Mouse (Mus musculus) heart, embryonic 15.5 days (tissue): ENCODE data around the gene Zfp775. TPM values are rescaled to one million over a fixed set of nuclear protein-coding genes. Genes with fewer than 3 reads are reported as not detected.
"Not testable (repeated sequence)": the region's sequence is repeated elsewhere in the genome, so short reads cannot be mapped to it uniquely, and the experiment has no call there.

ENCODE experiments used
- ATAC-seq: fragments of 200-750 bp; cut with Nextera tagmentation; replicated peaks from 2 replicates; pipeline ENCODE4 v1.8.0; 2017; ENCODE audit warnings: low read depth, moderate TSS enrichment; ENCODE audit not compliant: insufficient number of reproducible peaks, insufficient read depth, low FRiP score
- H3K27ac ChIP-seq: fragments of 300-500 bp; sonication (generic); 2 replicates; pipeline ENCODE4 v1.5.1; 2015; ENCODE audit warnings: mild to moderate bottlenecking, inconsistent platforms
- H3K27me3 ChIP-seq: fragments of 300-500 bp; sonication (generic); 2 replicates; pipeline ENCODE4 v1.6.1; 2015; ENCODE audit warnings: inconsistent platforms
- H3K36me3 ChIP-seq: fragments of 300-500 bp; sonication (generic); 2 replicates; pipeline ENCODE4 v1.6.1; 2015; ENCODE audit warnings: mild to moderate bottlenecking, inconsistent platforms
- H3K4me1 ChIP-seq: fragments of 300-500 bp; sonication (generic); replicated peaks from 2 replicates; pipeline ENCODE4 v1.6.1; 2015; ENCODE audit warnings: inconsistent platforms
- H3K4me2 ChIP-seq: fragments of 300-500 bp; sonication (generic); 2 replicates; pipeline ENCODE4 v1.6.1; 2015; ENCODE audit warnings: inconsistent platforms, mild to moderate bottlenecking, moderate library complexity
- H3K4me3 ChIP-seq: fragments of 300-500 bp; sonication (generic); 2 replicates; pipeline ENCODE4 v1.5.1; 2015; ENCODE audit warnings: mild to moderate bottlenecking, inconsistent platforms
- H3K9ac ChIP-seq: fragments of 300-500 bp; sonication (generic); 2 replicates; pipeline ENCODE4 v1.6.1; 2015; ENCODE audit warnings: mild to moderate bottlenecking, inconsistent platforms
- H3K9me3 ChIP-seq: fragments of 300-500 bp; sonication (generic); replicated peaks from 2 replicates; pipeline ENCODE4 v1.6.1; 2016; ENCODE audit warnings: inconsistent platforms
- WGBS: fragments of 180-500 bp; shearing (Covaris S2); methylation state at CpG from one replicate; pipeline ENCODE4 v1.1.7; 2015; ENCODE audit warnings: mixed read lengths; 5-methylcytosine and 5-hydroxymethylcytosine counted together
- polyA plus RNA-seq: library from polyadenylated mRNA; unstranded; fragments of >200 nt; fragmentation: Nextera tagmentation; extraction: Ambion mirVana; gene quantifications from 2 replicates; pipeline ENCODE4 v1.2.1, GENCODE M21; 2015

The Zfp775 gene
- polyA plus RNA-seq, 1 experiment from 2014 or later = 7.3 TPM

DNA sequence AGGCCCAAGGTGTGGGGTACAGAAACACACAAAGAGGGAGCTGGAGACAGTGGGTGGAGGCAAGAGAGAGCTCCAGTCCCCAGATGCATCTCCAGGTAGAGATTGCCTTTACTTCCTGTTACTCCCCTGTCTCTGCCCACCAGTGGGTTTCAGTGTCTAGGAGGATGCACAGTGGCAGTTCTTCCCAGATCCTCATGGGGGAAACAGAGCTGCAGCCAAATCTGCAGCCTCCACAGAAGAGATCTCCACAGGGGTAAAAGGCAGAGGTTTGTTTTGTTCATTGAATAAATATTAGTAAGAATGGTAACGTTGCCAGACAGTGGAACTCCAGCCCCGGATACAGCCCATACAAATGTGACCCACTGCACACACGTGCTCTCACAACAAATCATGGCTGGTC is 8.8 kb downstream of the Zfp775 start:
- Histone ChIP-seq H3K27me3 (no peaks in the 10 kb centered on the region), H3K36me3 (peaks cover 13% of the 10 kb centered on the region; the same call in 1 of the 2 replicates), H3K4me2 (no peak overlapping the region), H3K4me3 (no peak overlapping the region), H3K4me1 (peaks cover 7% of the 10 kb centered on the region; the same call in 1 of the 2 replicates), H3K9ac (no peak overlapping the region), H3K27ac (no peak overlapping the region), H3K9me3 (no peaks in the 10 kb centered on the region)
- WGBS = 76% methylated on average over 3 of the region's 3 CpGs
- no peak for ATAC-seq

DNA sequence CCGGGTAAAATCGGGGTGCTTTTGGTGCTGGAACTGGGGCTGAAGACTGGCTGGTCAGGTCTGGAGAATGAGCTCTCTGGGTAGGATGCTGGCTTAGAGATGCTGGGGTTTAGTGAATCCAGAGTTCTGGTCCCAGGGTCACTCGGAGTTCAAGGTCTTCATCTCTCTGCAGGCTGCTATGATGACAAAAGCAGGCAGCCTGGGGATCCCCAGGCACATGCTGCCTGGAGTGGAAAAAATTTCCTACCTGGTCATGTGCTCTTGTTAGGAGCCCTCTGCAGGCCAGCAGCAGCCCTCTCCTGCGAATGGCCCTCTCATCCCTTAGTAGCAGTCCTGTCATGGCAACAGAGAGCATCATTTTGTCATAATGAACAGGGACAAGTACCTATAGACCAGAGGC is 11.6 kb downstream of the Zfp775 start:
- Histone ChIP-seq H3K4me3 (no peak overlapping the region), H3K9ac (no peak overlapping the region), H3K4me2 (no peak overlapping the region), H3K4me1 (peaks cover 7% of the 10 kb centered on the region; the same call in 1 of the 2 replicates), H3K36me3 (peaks cover 17% of the 10 kb centered on the region), H3K9me3 (no peaks in the 10 kb centered on the region), H3K27ac (no peak overlapping the region), H3K27me3 (no peaks in the 10 kb centered on the region)
- 76% methylated on average over 4 of the region's 4 CpGs for WGBS
- ATAC-seq = no peak

DNA sequence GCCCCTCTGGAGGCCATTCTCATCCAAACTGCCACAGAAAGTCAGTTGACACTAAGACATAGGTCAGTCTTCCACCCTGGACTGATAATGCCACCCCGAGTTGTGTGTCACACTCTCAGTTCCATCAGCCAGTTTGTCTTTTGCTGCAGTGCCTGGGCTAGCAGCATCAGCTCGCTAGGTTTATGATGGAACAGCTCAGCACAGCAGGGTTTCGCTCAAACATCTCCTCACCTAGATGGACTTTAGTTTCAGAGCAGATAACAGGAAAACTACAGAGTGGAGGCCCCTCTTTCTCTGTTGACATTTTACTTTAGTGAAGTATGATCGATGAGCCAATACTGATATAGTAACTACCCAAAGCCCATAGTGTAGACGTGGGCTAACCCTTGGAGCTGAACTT is 12.9 kb downstream of the Zfp775 start:
- Histone ChIP-seq H3K4me3 (no peak overlapping the region), H3K36me3 (peaks cover 24% of the 10 kb centered on the region), H3K27me3 (no peaks in the 10 kb centered on the region), H3K9me3 (no peaks in the 10 kb centered on the region), H3K9ac (no peak overlapping the region), H3K4me1 (no peaks in the 10 kb centered on the region), H3K27ac (no peak overlapping the region), H3K4me2 (no peak overlapping the region)
- 88% methylated on average over 5 of the region's 5 CpGs for WGBS
- ATAC-seq = no peak

DNA sequence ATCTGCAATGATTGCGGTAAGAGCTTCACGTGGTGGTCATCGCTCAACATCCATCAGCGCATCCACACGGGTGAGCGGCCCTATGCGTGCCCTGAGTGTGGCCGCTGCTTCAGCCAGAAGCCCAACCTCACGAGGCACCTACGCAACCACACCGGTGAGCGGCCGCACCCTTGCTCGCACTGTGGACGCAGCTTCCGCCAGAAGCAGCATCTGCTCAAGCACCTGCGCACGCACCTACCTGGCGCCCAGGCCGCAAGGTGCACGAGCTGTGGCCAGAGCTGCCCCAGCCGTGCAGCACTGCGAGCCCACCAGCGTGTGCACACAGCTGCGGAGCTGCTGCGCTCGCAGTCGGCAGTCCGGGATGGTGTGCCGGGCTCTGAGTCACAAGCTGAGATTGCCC is 18.2 kb downstream of the Zfp775 start:
- no peak overlapping the region for H3K27ac ChIP-seq
- no peaks in the 10 kb centered on the region for H3K4me1 ChIP-seq
- ATAC-seq = no peak
- WGBS = 91% methylated on average over 30 of the region's 30 CpGs
- H3K4me3 ChIP-seq = no peak overlapping the region
- no peak overlapping the region for H3K9ac ChIP-seq
- no peaks in the 10 kb centered on the region for H3K27me3 ChIP-seq
- peaks cover 24% of the 10 kb centered on the region for H3K36me3 ChIP-seq
- H3K4me2 ChIP-seq = no peak overlapping the region
- H3K9me3 ChIP-seq = no peaks in the 10 kb centered on the region

DNA sequence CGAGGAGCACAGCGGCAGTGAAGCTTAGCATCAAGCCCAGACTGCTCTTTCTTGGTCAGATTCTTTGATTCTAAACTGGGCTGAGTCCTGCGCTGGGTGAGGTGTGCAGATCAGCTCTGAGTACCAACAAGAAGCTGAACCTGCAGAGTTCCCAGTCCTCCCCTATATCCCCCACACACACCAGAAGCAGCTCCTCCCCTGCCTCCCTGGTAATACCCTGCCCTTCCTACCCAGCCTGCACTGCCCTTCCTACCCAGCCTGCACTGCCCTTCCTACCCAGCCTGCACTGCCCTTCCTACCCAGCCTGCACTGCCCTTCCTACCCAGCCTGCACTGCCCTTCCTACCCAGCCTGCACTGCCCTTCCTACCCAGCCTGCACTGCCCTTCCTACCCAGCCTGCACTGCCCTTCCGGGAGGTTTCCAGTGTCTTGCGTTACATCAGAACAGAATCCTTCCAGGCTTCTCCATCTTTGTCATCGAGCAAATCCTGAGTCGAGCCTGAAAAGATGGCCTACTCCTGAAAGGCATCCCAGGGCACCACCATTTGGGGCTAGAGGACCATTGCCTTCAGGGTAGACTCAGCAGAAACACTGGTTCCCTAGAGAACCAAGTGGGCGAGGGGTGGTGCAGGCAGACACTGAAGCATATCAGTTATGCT is 20.5 kb downstream of the Zfp775 start:
- not testable (repeated sequence) for H3K27ac ChIP-seq, H3K9ac ChIP-seq, H3K27me3 ChIP-seq, ATAC-seq, H3K4me3 ChIP-seq, H3K4me1 ChIP-seq, H3K9me3 ChIP-seq, H3K4me2 ChIP-seq
- WGBS = 82% methylated on average over 8 of the region's 8 CpGs
- H3K36me3 ChIP-seq = peaks cover 21% of the 10 kb centered on the region

DNA sequence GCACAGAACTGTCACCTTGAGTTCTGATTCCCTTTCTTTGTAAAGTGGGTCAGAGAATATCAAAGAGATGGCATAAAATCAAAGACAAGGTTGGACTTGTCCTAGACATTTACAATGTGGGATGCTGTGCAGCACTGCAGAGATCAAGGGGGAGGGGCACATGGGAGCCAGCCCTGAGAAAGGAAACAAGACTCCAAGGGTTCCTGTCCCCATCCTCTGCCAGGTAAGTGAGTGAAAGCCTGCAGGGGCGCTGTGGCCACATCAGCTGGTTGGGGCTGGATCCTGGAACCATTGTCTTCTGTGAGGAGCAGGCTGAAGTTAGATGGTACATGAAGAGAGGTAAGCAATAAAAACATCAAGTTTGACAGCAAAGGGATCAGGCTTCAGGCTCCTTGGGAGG is 21.6 kb downstream of the Zfp775 start:
- Histone ChIP-seq H3K9me3 (no peaks in the 10 kb centered on the region), H3K4me1 (peaks cover 12% of the 10 kb centered on the region), H3K4me2 (no peak overlapping the region), H3K9ac (no peak overlapping the region), H3K27me3 (peaks cover 9% of the 10 kb centered on the region), H3K27ac (no peak overlapping the region), H3K4me3 (no peak overlapping the region), H3K36me3 (peaks cover 21% of the 10 kb centered on the region)
- ATAC-seq = no peak
- WGBS = 38% methylated on average over 1 of the region's 1 CpGs

DNA sequence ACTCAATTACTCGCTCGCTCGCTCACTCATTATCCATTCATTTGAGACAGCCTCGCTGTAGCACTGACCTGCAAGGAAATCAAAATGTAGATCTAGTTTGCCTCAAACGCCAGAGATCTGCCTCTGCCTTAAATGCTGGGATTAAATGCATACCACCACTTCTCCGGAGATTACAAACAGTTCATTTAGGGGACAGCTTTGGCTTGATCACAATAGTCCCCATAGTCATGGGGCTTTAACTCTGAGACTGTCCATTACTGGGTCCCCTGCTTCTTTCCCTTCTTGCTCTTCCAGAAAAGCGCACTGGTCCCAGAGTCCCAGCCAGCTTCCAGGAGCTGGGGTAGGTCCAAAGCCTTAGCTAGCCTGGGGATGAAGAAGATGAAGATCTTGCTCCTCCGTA is 24.6 kb downstream of the Zfp775 start, which contains the start of gene AI854703:
Gene AI854703, plus strand, starts transcription at position 301 of the 400 bp plus-strand sequence.
- H3K27me3 ChIP-seq = peaks cover 23% of the 10 kb centered on the region

DNA sequence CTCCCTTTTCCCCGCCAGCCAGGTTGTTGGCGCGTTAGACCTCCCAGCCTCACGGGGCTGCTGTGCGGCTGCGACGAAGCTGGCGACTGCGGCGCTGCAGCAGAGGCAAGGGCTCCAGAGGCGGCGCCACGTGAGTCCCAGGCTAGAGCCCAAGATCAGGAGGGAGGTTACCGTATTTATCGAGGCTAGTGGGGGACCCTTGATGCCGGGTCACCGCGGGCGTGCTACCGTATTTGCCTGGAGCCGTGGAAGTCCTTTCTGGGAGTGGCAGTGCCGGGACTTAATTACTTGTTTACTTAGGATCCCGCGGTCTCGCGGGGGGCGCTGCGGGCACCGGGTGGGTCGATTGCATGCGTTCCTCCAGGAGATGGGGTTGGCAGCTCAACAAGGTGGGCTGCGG is 25.1 kb downstream of the Zfp775 start:
- H3K9me3 ChIP-seq = no peaks in the 10 kb centered on the region
- no peaks in the 10 kb centered on the region for H3K36me3 ChIP-seq
- H3K27me3 ChIP-seq = peaks cover 23% of the 10 kb centered on the region
- ATAC-seq = 0 out of 2 replicates have a peak, but pooled peaks have one; percentile 24
- peak overlapping the region; percentile 54 for H3K9ac ChIP-seq
- WGBS = under 1% methylated on average over 32 of the region's 32 CpGs
- peak overlapping the region; percentile 56 for H3K4me3 ChIP-seq
- no peak overlapping the region for H3K27ac ChIP-seq
- peaks cover 24% of the 10 kb centered on the region for H3K4me1 ChIP-seq
- peak overlapping the region; percentile 93 for H3K4me2 ChIP-seq

More for the DNA sequence above, 24.6 kb downstream of the Zfp775 start, which contains the start of gene AI854703:
- 35% methylated on average over 8 of the region's 8 CpGs for WGBS
- H3K27ac ChIP-seq = no peak within 1 kb of the TSS
- H3K4me2 ChIP-seq = peak within 1 kb of the TSS; percentile 93
- no peaks in the 10 kb centered on the region for H3K9me3 ChIP-seq
- H3K4me1 ChIP-seq = peaks cover 24% of the 10 kb centered on the region
- no peaks in the 10 kb centered on the region for H3K36me3 ChIP-seq
- peak within 1 kb of the TSS; percentile 54 for H3K9ac ChIP-seq
- peak within 1 kb of the TSS; percentile 56 for H3K4me3 ChIP-seq
- ATAC-seq = no peak

DNA sequence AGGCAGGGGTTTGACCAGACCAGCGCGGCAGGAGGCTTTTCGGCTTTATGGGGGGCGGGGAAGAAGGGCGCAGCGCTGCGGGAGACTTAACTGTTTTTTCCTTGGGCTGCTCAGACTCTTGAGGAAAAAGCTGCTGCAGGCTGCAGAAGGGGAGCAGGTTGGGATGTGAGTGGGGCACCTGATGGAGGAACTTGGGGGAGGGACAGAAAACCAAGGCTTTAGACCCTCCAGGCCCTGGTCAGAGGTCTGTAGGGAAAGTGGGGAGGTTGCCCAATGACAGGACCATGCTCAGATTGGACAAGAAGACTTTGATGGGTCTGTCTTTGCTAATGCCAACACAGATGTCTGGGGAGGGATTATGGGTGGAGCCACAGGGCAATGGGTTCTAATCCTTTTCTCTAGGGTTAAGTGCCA is 25.7 kb downstream of the Zfp775 start:
- H3K27me3 ChIP-seq = peaks cover 23% of the 10 kb centered on the region
- no peaks in the 10 kb centered on the region for H3K36me3 ChIP-seq
- H3K4me1 ChIP-seq = peaks cover 24% of the 10 kb centered on the region
- no peak overlapping the region for H3K27ac ChIP-seq
- no peak for ATAC-seq
- H3K4me3 ChIP-seq = peak overlapping the region; percentile 56
- peak overlapping the region; percentile 93 for H3K4me2 ChIP-seq
- H3K9me3 ChIP-seq = no peaks in the 10 kb centered on the region
- WGBS = 6% methylated on average over 7 of the region's 7 CpGs
- peak overlapping the region; percentile 54; the same call in 1 of the 2 replicates for H3K9ac ChIP-seq

DNA sequence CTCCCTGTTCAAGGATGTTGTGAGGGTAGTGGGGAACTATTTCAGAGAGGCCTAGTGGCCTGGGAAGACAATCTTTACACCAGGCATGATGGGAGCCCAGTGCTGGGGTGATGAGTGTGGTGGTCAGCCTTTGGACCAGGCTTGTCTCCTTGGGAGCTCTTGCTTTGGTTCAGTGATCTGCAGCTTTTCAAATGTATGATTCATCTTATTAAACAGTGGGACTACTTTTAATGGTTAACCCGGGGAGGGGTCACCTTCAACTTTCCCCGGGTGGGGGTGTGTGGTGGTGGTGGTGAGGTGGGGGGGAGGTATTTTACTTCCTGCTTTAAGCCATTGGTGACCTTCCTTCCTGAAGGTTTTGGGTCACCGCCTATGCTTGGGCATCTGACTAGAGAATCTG is 26.5 kb downstream of the Zfp775 start:
- H3K36me3 ChIP-seq = no peaks in the 10 kb centered on the region
- WGBS = 75% methylated on average over 3 of the region's 3 CpGs
- H3K9me3 ChIP-seq = no peaks in the 10 kb centered on the region
- ATAC-seq = no peak
- no peak overlapping the region for H3K27ac ChIP-seq
- H3K9ac ChIP-seq = no peak overlapping the region
- H3K4me2 ChIP-seq = no peak overlapping the region
- H3K27me3 ChIP-seq = peaks cover 23% of the 10 kb centered on the region
- peaks cover 24% of the 10 kb centered on the region for H3K4me1 ChIP-seq
- no peak overlapping the region; the same call in 1 of the 2 replicates for H3K4me3 ChIP-seq

DNA sequence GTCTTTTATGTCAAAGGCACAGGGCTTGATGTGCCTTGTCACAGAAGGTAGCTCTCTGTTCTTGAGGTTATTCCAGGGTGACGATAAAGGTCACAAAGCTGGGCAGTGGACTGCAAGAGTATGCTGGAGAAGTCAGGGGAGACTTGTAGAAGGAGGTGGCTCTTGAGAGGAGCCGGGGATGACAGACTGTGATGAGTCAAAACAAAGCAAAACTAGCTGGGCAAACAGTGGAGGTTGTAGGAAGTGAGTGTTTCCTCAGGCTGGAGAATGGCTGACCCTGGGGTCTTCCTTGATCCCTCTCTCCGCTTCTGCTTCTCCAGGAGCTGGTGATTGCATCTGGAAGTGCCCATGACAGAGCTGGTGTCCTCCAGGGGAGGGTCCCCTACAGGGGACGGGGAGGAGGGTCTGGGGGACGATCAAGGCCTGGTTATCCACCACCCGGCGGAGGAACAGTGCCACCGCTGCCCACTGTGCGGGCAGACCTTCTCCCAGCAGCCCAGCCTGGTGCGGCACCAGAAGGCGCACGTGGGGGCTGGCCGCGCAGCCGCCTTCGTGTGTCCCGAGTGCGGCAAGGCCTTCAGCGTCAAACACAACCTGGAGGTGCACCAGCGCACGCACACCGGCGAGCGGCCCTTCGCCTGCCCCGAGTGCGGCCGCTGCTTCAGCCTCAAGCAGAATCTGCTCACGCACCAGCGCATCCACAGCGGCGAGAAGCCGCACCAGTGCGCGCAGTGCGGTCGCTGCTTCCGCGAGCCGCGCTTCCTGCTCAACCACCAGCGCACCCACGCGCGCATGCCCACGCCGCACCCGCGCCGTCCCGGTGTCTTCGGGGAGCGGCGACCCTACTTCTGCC is 27.2 kb downstream of the Zfp775 start:
- H3K27ac ChIP-seq = no peak overlapping the region
- WGBS = 9% methylated on average over 54 of the region's 54 CpGs
- H3K4me1 ChIP-seq = peaks cover 24% of the 10 kb centered on the region
- peaks cover 23% of the 10 kb centered on the region for H3K27me3 ChIP-seq
- no peaks in the 10 kb centered on the region for H3K9me3 ChIP-seq
- peak overlapping the region; percentile 46 for H3K4me3 ChIP-seq
- H3K36me3 ChIP-seq = no peaks in the 10 kb centered on the region
- peak overlapping the region; percentile 43 for H3K9ac ChIP-seq
- ATAC-seq = peak; percentile 14
- peak overlapping the region; percentile 88 for H3K4me2 ChIP-seq
